Mouse (Mus musculus) megakaryocyte, embryonic 14.5 days (primary cell): ENCODE results near the gene Phxr2.

Source experiments
- FLI1 ChIP-seq: IDR thresholded peaks from 2 replicates; pipeline ENCODE4 v1.6.1; 2012; ENCODE audit warnings: low read length, inconsistent platforms, mixed read lengths
- GATA1 ChIP-seq: IDR thresholded peaks from 3 replicates; pipeline ENCODE4 v1.6.1; 2012; ENCODE audit warnings: mixed read lengths, low read length, inconsistent platforms, borderline replicate concordance

DNA sequence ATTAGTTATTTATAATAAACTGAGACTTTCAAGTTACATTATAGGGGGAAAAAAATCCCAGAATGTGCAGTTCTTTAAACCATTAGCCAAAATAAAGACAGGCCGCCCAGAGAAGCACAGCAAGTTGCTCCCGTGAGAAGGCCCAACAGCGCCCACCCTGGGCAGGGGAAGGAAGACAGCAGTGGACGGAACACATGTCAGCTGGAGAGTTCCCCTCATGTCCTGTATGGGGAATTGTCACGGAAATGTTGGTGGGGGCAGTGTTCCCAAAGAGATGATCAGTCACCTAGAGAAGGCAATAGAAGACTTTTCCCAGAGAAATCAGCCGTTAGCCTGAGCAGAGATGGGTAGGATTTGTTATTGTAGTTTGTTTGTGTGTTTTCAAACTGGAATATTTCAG lies 42.3 kb upstream of the Phxr2 start:
- TF ChIP-seq GATA1 (no peak), FLI1 (no peak)
